Mouse (Mus musculus) adrenal gland, adult (tissue): ENCODE measurements at regions not wholly inside any gene's neighbourhood (a gene's known extent, or its start where the extent isn't known, plus 50 kb on each side); places are given as distances from the start of the nearest gene placed in this dataset.
"Not testable (repeated sequence)": the region's sequence is repeated elsewhere in the genome, so short reads cannot be mapped to it uniquely, and the experiment has no call there.

Experiments
- DNase-seq, 2 experiments: peaks; one replicate each; pipeline ENCODE4 v3.0.0; 2022 to 2023; ENCODE audit warnings: low spot score in 1 of 2; ENCODE audit not compliant: inconsistent age in 2 of 2

GRCm38 (mm10) chr5:129350024-129350423 lies 151.0 kb upstream of the Sfswap start:
- DNase-seq: no peak

GRCm38 (mm10) chr5:129353549-129353948 lies 147.5 kb upstream of the Sfswap start:
- no peak for DNase-seq

- peak in 1 of 2 experiments; percentile 48 for DNase-seq
Observed at GRCm38 (mm10) chr5:129354877-129355276, 146.1 kb upstream of the Sfswap start.

GRCm38 (mm10) chr5:129361527-129361926 lies 139.5 kb upstream of the Sfswap start:
- no peak for DNase-seq

- DNase-seq: no peak
Observed at GRCm38 (mm10) chr5:129363189-129363588, 137.8 kb upstream of the Sfswap start.

- DNase-seq: peak in 1 of 2 experiments; percentile 8
Observed at GRCm38 (mm10) chr5:129365026-129365425, 136.0 kb upstream of the Sfswap start.

- DNase-seq: no peak
Observed at GRCm38 (mm10) chr5:129367266-129367665, 133.8 kb upstream of the Sfswap start.

- DNase-seq: no peak
Observed at GRCm38 (mm10) chr5:129380861-129381260, 120.2 kb upstream of the Sfswap start.

- no peak for DNase-seq
Observed at GRCm38 (mm10) chr5:129384976-129385375, 116.0 kb upstream of the Sfswap start.

GRCm38 (mm10) chr5:129385965-129386643 lies 114.9 kb upstream of the Sfswap start:
- DNase-seq: peak in 1 of 2 experiments; percentile 34

- not testable (repeated sequence) for DNase-seq
Observed at GRCm38 (mm10) chr5:129386671-129387070, 114.3 kb upstream of the Sfswap start.

- DNase-seq: no peak
Observed at GRCm38 (mm10) chr5:129387301-129387700, 113.7 kb upstream of the Sfswap start.

GRCm38 (mm10) chr5:129390921-129391371 lies 110.1 kb upstream of the Sfswap start:
- DNase-seq: no peak

- DNase-seq: peak in 1 of 2 experiments; percentile 30
Observed at GRCm38 (mm10) chr5:129393150-129393549, 107.9 kb upstream of the Sfswap start.

GRCm38 (mm10) chr5:129393606-129394255 lies 107.3 kb upstream of the Sfswap start:
- DNase-seq: peak in 1 of 2 experiments; percentile 47

GRCm38 (mm10) chr5:129394416-129394815 lies 106.6 kb upstream of the Sfswap start:
- no peak for DNase-seq

GRCm38 (mm10) chr5:129397311-129397710 lies 103.7 kb upstream of the Sfswap start:
- no peak for DNase-seq

GRCm38 (mm10) chr5:129406259-129406658 lies 94.8 kb upstream of the Sfswap start:
- DNase-seq: no peak

GRCm38 (mm10) chr5:129409440-129410004 lies 91.5 kb upstream of the Sfswap start:
- peak; percentile 42 to 67 for DNase-seq

- DNase-seq: no peak
Observed at GRCm38 (mm10) chr5:129412161-129412560, 88.9 kb upstream of the Sfswap start.

GRCm38 (mm10) chr5:129414960-129415706 lies 85.9 kb upstream of the Sfswap start:
- no peak for DNase-seq
